Comparison of ENCODE assay signal across 8 mouse cellular contexts in genomic region chr17:36942391-36942790, GRCm38 (mm10). TPM values are rescaled to one million over a fixed set of nuclear protein-coding genes. Genes with fewer than 3 reads are reported as not detected.
DNase-seq lines count a peak whose midpoint lies in the region; TF ChIP-seq lines count a peak whose summit lies in the region.

No protein-coding gene starts in this region.

- peak overlapping the region; percentile 21; the same call in 1 of the 2 replicates for H3K4me3 ChIP-seq in testis, adult 2 months (ENCODE audit: control insufficient read depth, low read depth, low read length)
- peak overlapping the region; percentile 51 for H3K4me3 ChIP-seq in embryonic facial prominence, embryonic 10.5 days
- peak overlapping the region; percentile 54 for H3K4me3 ChIP-seq in midbrain, embryonic 10.5 days

- WGBS in embryonic facial prominence, embryonic 10.5 days: 63% methylated on average over 10 of the region's 10 CpGs
- WGBS in midbrain, embryonic 10.5 days: 59% methylated on average over 10 of the region's 10 CpGs

- TF ChIP-seq CTCF in testis, adult 2 months (IDR thresholded peaks at IDR 0.05; ENCODE audit: control insufficient read depth, insufficient read depth, insufficient replicate concordance, low read depth, low read length): no peak

- intact Hi-C loops in heart, postnatal 36 days (cut with DNase I): loop anchor here (2.0 to 10.0 kb wide), 2 partner anchors 28 to 668 kb away; partner anchors contain the start of gene Trim39

- TF ChIP-seq POLR2A in testis, adult 2 months (IDR thresholded peaks at IDR 0.05; ENCODE audit: control insufficient read depth, low read depth, low read length): no peak

- no peaks in the 10 kb centered on the region for H3K27me3 ChIP-seq in testis, adult 2 months (ENCODE audit: control insufficient read depth, insufficient read depth, low read length)
- H3K27me3 ChIP-seq in embryonic facial prominence, embryonic 10.5 days (replicated peaks; ENCODE audit: low read depth, poor library complexity, severe bottlenecking): peaks cover 75% of the 10 kb centered on the region
- H3K27me3 ChIP-seq in midbrain, embryonic 10.5 days (ENCODE audit: low read depth, poor library complexity, severe bottlenecking): peaks cover 72% of the 10 kb centered on the region

- H3K27ac ChIP-seq in testis, adult 2 months (ENCODE audit: control insufficient read depth, insufficient read depth, low read depth, low read length): no peak overlapping the region
- no peak overlapping the region for H3K27ac ChIP-seq in embryonic facial prominence, embryonic 10.5 days (replicated peaks)
- H3K27ac ChIP-seq in midbrain, embryonic 10.5 days (replicated peaks): no peak overlapping the region

- H3K4me1 ChIP-seq in testis, adult 2 months (ENCODE audit: control insufficient read depth, insufficient read depth, low read length): peaks cover 19% of the 10 kb centered on the region
- peaks cover 25% of the 10 kb centered on the region for H3K4me1 ChIP-seq in embryonic facial prominence, embryonic 10.5 days
- H3K4me1 ChIP-seq in midbrain, embryonic 10.5 days: peaks cover 26% of the 10 kb centered on the region

- no peaks in the 10 kb centered on the region for H3K9me3 ChIP-seq in embryonic facial prominence, embryonic 10.5 days
- H3K9me3 ChIP-seq in midbrain, embryonic 10.5 days (replicated peaks): no peaks in the 10 kb centered on the region

- no peaks in the 10 kb centered on the region for H3K36me3 ChIP-seq in testis, adult 2 months (ENCODE audit: control insufficient read depth, insufficient read depth, low read length)
- H3K36me3 ChIP-seq in embryonic facial prominence, embryonic 10.5 days (replicated peaks): no peaks in the 10 kb centered on the region
- H3K36me3 ChIP-seq in midbrain, embryonic 10.5 days: no peaks in the 10 kb centered on the region

- DNase-seq in testis, postnatal 14 days (ENCODE audit: low spot score): no peak
- no peak for DNase-seq in embryonic facial prominence, embryonic 10.5 days (ENCODE audit: low spot score)
- DNase-seq in heart, postnatal 36 days: peak; percentile 57 to 67
- peak; percentile 55 to 82 for DNase-seq in left cerebral cortex, adult 8-10 months (ENCODE audit: low spot score in 2 of 2)
- DNase-seq in midbrain, embryonic 10.5 days (ENCODE audit: low spot score): no peak
- peak; percentile 35 to 43 for DNase-seq in thymus, adult 18-20 months
- no peak for DNase-seq in spleen, adult 12 weeks (ENCODE audit: low spot score)

RNA-seq across cellular contexts. Expression of gene Rnf39, which starts 0.3 kb away (rescaled TPM):
- 0.32 TPM in 2 replicates for polyA plus RNA-seq in testis, adult 2 months (2012; rRNA removed)
- not detected in 2 replicates for polyA plus RNA-seq in embryonic facial prominence, embryonic 10.5 days (2016; fragmentation: Nextera tagmentation; extraction: Ambion mirVana)
- under 1 TPM; 0.76 to 0.92 TPM for total RNA-seq in heart, postnatal 36 days (2021)
- 1 to 10 TPM; 5.6 to 8.0 (median 6.5) TPM for total RNA-seq in left cerebral cortex, adult 8-10 months (2022)
- polyA plus RNA-seq in midbrain, embryonic 10.5 days (2016; fragmentation: Nextera tagmentation; extraction: Ambion mirVana): 0.22 and 0.67 TPM in 2 replicates

RNA-seq across cellular contexts. Expression of gene Ppp1r11, which starts 9.2 kb away (rescaled TPM):
- 891 and 948 TPM in 2 replicates for polyA plus RNA-seq in testis, adult 2 months (2012; rRNA removed)
- 151 and 153 TPM in 2 replicates for polyA plus RNA-seq in embryonic facial prominence, embryonic 10.5 days (2016; fragmentation: Nextera tagmentation; extraction: Ambion mirVana)
- 10 to 100 TPM; 95.1 to 96.8 TPM for total RNA-seq in heart, postnatal 36 days (2021)
- total RNA-seq in left cerebral cortex, adult 8-10 months (2022): 100 to 1,000 TPM; 107 to 144 (median 137) TPM
- polyA plus RNA-seq in midbrain, embryonic 10.5 days (2016; fragmentation: Nextera tagmentation; extraction: Ambion mirVana): 160 and 166 TPM in 2 replicates

RNA-seq across cellular contexts. Expression of gene Znrd1, which starts 16.0 kb away (rescaled TPM):
- polyA plus RNA-seq in testis, adult 2 months (2012; rRNA removed): 51.9 and 53.2 TPM in 2 replicates
- polyA plus RNA-seq in embryonic facial prominence, embryonic 10.5 days (2016; fragmentation: Nextera tagmentation; extraction: Ambion mirVana): 95.1 and 100 TPM in 2 replicates
- 10 to 100 TPM; 24.1 to 27.6 TPM for total RNA-seq in heart, postnatal 36 days (2021)
- 10 to 100 TPM; 23.9 to 39.6 (median 33.0) TPM for total RNA-seq in left cerebral cortex, adult 8-10 months (2022)
- polyA plus RNA-seq in midbrain, embryonic 10.5 days (2016; fragmentation: Nextera tagmentation; extraction: Ambion mirVana): 88.5 and 96.7 TPM in 2 replicates

RNA-seq across cellular contexts. Expression of gene Znrd1as, which starts 16.0 kb away (rescaled TPM):
- 60.1 and 64.5 TPM in 2 replicates for polyA plus RNA-seq in testis, adult 2 months (2012; rRNA removed)
- polyA plus RNA-seq in embryonic facial prominence, embryonic 10.5 days (2016; fragmentation: Nextera tagmentation; extraction: Ambion mirVana): 7.2 and 9.7 TPM in 2 replicates
- total RNA-seq in heart, postnatal 36 days (2021): 10 to 100 TPM; 13.3 to 13.5 TPM
- total RNA-seq in left cerebral cortex, adult 8-10 months (2022): 1 to 10 TPM; 4.7 to 7.3 (median 6.6) TPM
- 8.8 and 10.6 TPM in 2 replicates for polyA plus RNA-seq in midbrain, embryonic 10.5 days (2016; fragmentation: Nextera tagmentation; extraction: Ambion mirVana)

RNA-seq across cellular contexts. Expression of gene 2410137M14Rik, which starts 38.6 kb away (rescaled TPM):
- polyA plus RNA-seq in testis, adult 2 months (2012; rRNA removed): 0.56 and 1.0 TPM in 2 replicates
- not detected in 2 replicates for polyA plus RNA-seq in embryonic facial prominence, embryonic 10.5 days (2016; fragmentation: Nextera tagmentation; extraction: Ambion mirVana)
- not detected for total RNA-seq in heart, postnatal 36 days (2021)
- total RNA-seq in left cerebral cortex, adult 8-10 months (2022): 1 to 10 TPM in 1 of 4 experiments, under 1 TPM in 2, not detected in 1; 0.86 to 1.3 (median 0.89) TPM
- not detected in 2 replicates for polyA plus RNA-seq in midbrain, embryonic 10.5 days (2016; fragmentation: Nextera tagmentation; extraction: Ambion mirVana)

Comparison
In these comparisons a context has a peak if more than half of its experiments do, and no peak if none do; other contexts are left out.
1. DNase-seq: peak in heart, postnatal 36 days (2 of 2), left cerebral cortex, adult 8-10 months (2 of 2) and thymus, adult 18-20 months (2 of 2); none in testis, postnatal 14 days (single experiment), embryonic facial prominence, embryonic 10.5 days (single experiment), midbrain, embryonic 10.5 days (single experiment) and spleen, adult 12 weeks (single experiment).
2. Peak in every context shown above with its lines, with median percentiles within 50 percentile points of each other: H3K4me3 ChIP-seq.